Mouse (Mus musculus) limb, embryonic 11.5 days (tissue): ENCODE results near the gene 1700021F07Rik. TPM values are rescaled to one million over a fixed set of nuclear protein-coding genes. Genes with fewer than 3 reads are reported as not detected.
A peak's percentile ranks its signal among the peaks of the same experiment; 100 is the strongest.

Source experiments
- ATAC-seq: fragments of 200-750 bp; cut with Nextera tagmentation; 2 replicates; pipeline ENCODE4 v1.8.0; 2017; ENCODE audit warnings: low read depth; ENCODE audit not compliant: insufficient number of reproducible peaks, low FRiP score, low TSS enrichment
- DNase-seq: peaks from one replicate; pipeline ENCODE4 v3.0.0-alpha.2; 2015; ENCODE audit warnings: low spot score
- H3K27ac ChIP-seq: fragments of 300-500 bp; sonication (generic); replicated peaks from 2 replicates; pipeline ENCODE4 v1.5.1; 2014; ENCODE audit warnings: low read depth, mild to moderate bottlenecking, low read length
- H3K27me3 ChIP-seq: fragments of 300-500 bp; sonication (generic); 2 replicates; pipeline ENCODE4 v1.6.1; 2014; ENCODE audit warnings: mild to moderate bottlenecking, low read length, mixed read lengths; ENCODE audit not compliant: control insufficient read depth, insufficient read depth
- H3K36me3 ChIP-seq: fragments of 300-500 bp; sonication (generic); 2 replicates; pipeline ENCODE4 v1.6.1; 2014; ENCODE audit warnings: mild to moderate bottlenecking, low read length, moderate library complexity, mixed read lengths; ENCODE audit not compliant: control insufficient read depth, insufficient read depth
- H3K4me1 ChIP-seq: fragments of 300-500 bp; sonication (generic); 2 replicates; pipeline ENCODE4 v1.6.1; 2014; ENCODE audit warnings: low read length, mixed read lengths; ENCODE audit not compliant: control insufficient read depth, insufficient read depth
- H3K4me2 ChIP-seq: fragments of 300-500 bp; sonication (generic); 2 replicates; pipeline ENCODE4 v1.6.1; 2014; ENCODE audit warnings: low read depth, mild to moderate bottlenecking, moderate library complexity; ENCODE audit not compliant: severe bottlenecking
- H3K4me3 ChIP-seq: fragments of 300-500 bp; sonication (generic); 2 replicates; pipeline ENCODE4 v1.5.1; 2014; ENCODE audit warnings: low read depth, low read length
- H3K9ac ChIP-seq: fragments of 300-500 bp; sonication (generic); 2 replicates; pipeline ENCODE4 v1.6.1; 2014; ENCODE audit warnings: mild to moderate bottlenecking, low read length
- H3K9me3 ChIP-seq: fragments of 300-500 bp; sonication (generic); 2 replicates; pipeline ENCODE4 v1.6.1; 2016; ENCODE audit warnings: low read length; ENCODE audit not compliant: control insufficient read depth
- WGBS: fragments of 180-500 bp; shearing (Covaris S2); extraction: QIAGEN DNeasy Blood & Tissue Kit; methylation state at CpG from one replicate; pipeline ENCODE4 v1.1.7; 2014; 5-methylcytosine and 5-hydroxymethylcytosine counted together
- polyA plus RNA-seq: library from polyadenylated mRNA; unstranded; fragments of >200 nt; fragmentation: Nextera tagmentation; extraction: Ambion mirVana; gene quantifications from 2 replicates; pipeline ENCODE4 v1.2.1, GENCODE M21; 2014

Gene 1700021F07Rik
- polyA plus RNA-seq, 1 experiment from 2014 or later: not detected

GRCm38 (mm10) chr2:173549236-173549635, 26.9 kb downstream of the 1700021F07Rik start:
- ATAC-seq (no peak), DNase-seq (no peak)
- Histone ChIP-seq H3K9ac (no peak overlapping the region), H3K27me3 (no peaks in the 10 kb centered on the region), H3K27ac (no peak overlapping the region), H3K4me3 (no peak overlapping the region), H3K4me2 (no peak overlapping the region), H3K36me3 (no peaks in the 10 kb centered on the region), H3K4me1 (no peaks in the 10 kb centered on the region), H3K9me3 (no peaks in the 10 kb centered on the region)
- 84% methylated on average over 10 of the region's 10 CpGs for WGBS

- no peak overlapping the region for H3K9ac ChIP-seq
- 79% methylated on average over 6 of the region's 6 CpGs for WGBS
- H3K36me3 ChIP-seq: no peaks in the 10 kb centered on the region
- H3K9me3 ChIP-seq: no peaks in the 10 kb centered on the region
- H3K4me1 ChIP-seq: no peaks in the 10 kb centered on the region
- ATAC-seq (no peak), DNase-seq (no peak)
- H3K4me2 ChIP-seq: no peak overlapping the region
- H3K27ac ChIP-seq: no peak overlapping the region
- H3K4me3 ChIP-seq: no peak overlapping the region
- no peaks in the 10 kb centered on the region for H3K27me3 ChIP-seq
These were observed 28.3 kb downstream of the 1700021F07Rik start for GRCm38 (mm10) chr2:173550681-173551080.

- WGBS: 44% methylated on average over 9 of the region's 9 CpGs
- Histone ChIP-seq H3K4me2 (no peak overlapping the region), H3K9ac (no peak overlapping the region), H3K4me1 (no peaks in the 10 kb centered on the region), H3K27me3 (no peaks in the 10 kb centered on the region), H3K4me3 (no peak overlapping the region), H3K9me3 (no peaks in the 10 kb centered on the region), H3K27ac (no peak overlapping the region), H3K36me3 (no peaks in the 10 kb centered on the region)
- ATAC-seq (no peak), DNase-seq (peak; percentile 62)
These were observed 31.5 kb downstream of the 1700021F07Rik start for GRCm38 (mm10) chr2:173553863-173554262.

- H3K36me3 ChIP-seq: no peaks in the 10 kb centered on the region
- H3K27ac ChIP-seq: no peak overlapping the region
- no peak overlapping the region for H3K4me2 ChIP-seq
- 63% methylated on average over 12 of the region's 12 CpGs for whole genome bisulfite sequencing
- no peak overlapping the region for H3K4me3 ChIP-seq
- DNase-seq (no peak), ATAC-seq (no peak)
- H3K9me3 ChIP-seq: no peaks in the 10 kb centered on the region
- no peaks in the 10 kb centered on the region for H3K27me3 ChIP-seq
- H3K4me1 ChIP-seq: no peaks in the 10 kb centered on the region; the same call in 1 of the 2 replicates
- no peak overlapping the region for H3K9ac ChIP-seq
These were observed 36.5 kb downstream of the 1700021F07Rik start for GRCm38 (mm10) chr2:173558754-173559396.

- ATAC-seq (0 out of 2 replicates have a peak, but pooled peaks have one; percentile 29), DNase-seq (peak; percentile 83)
- H3K9ac ChIP-seq: no peak overlapping the region
- H3K27me3 ChIP-seq: no peaks in the 10 kb centered on the region
- H3K4me3 ChIP-seq: no peak overlapping the region
- H3K4me2 ChIP-seq: no peak overlapping the region
- no peak overlapping the region for H3K27ac ChIP-seq
- H3K9me3 ChIP-seq: no peaks in the 10 kb centered on the region
- WGBS: 40% methylated on average over 5 of the region's 5 CpGs
- no peaks in the 10 kb centered on the region; the same call in 1 of the 2 replicates for H3K4me1 ChIP-seq
- no peaks in the 10 kb centered on the region for H3K36me3 ChIP-seq
These were observed 39.6 kb downstream of the 1700021F07Rik start for GRCm38 (mm10) chr2:173561851-173562442.

GRCm38 (mm10) chr2:173563336-173563735, 41.0 kb downstream of the 1700021F07Rik start:
- Histone ChIP-seq H3K27me3 (no peaks in the 10 kb centered on the region), H3K4me1 (no peaks in the 10 kb centered on the region; the same call in 1 of the 2 replicates), H3K9ac (no peak overlapping the region), H3K36me3 (no peaks in the 10 kb centered on the region), H3K27ac (no peak overlapping the region), H3K4me3 (no peak overlapping the region), H3K9me3 (no peaks in the 10 kb centered on the region), H3K4me2 (no peak overlapping the region)
- 75% methylated on average over 7 of the region's 7 CpGs for WGBS
- ATAC-seq (no peak), DNase-seq (peak; percentile 37)

- peak; percentile 32 for DNase-seq
- H3K4me1 ChIP-seq: no peaks in the 10 kb centered on the region; the same call in 1 of the 2 replicates
- 62% methylated on average over 9 of the region's 9 CpGs for WGBS
These were observed 41.8 kb downstream of the 1700021F07Rik start for GRCm38 (mm10) chr2:173564179-173564578.

More at GRCm38 (mm10) chr2:173564179-173564578, 41.8 kb downstream of the 1700021F07Rik start:
- Histone ChIP-seq H3K36me3 (no peaks in the 10 kb centered on the region), H3K27ac (no peak overlapping the region), H3K27me3 (no peaks in the 10 kb centered on the region), H3K4me2 (no peak overlapping the region), H3K9me3 (no peaks in the 10 kb centered on the region), H3K4me3 (no peak overlapping the region), H3K9ac (no peak overlapping the region)
- no peak for ATAC-seq
